Mouse (Mus musculus) neural tube, embryonic 11.5 days (tissue): ENCODE measurements around the gene Ccdc85c. TPM values are rescaled to one million over a fixed set of nuclear protein-coding genes. Genes with fewer than 3 reads are reported as not detected.

Source experiments
- ATAC-seq: fragments of 200-750 bp; cut with Nextera tagmentation; 2 replicates; pipeline ENCODE4 v1.8.0; 2017; ENCODE audit warnings: moderate number of reproducible peaks, mild to moderate bottlenecking, moderate TSS enrichment, moderate library complexity; ENCODE audit not compliant: insufficient read depth, low FRiP score, low TSS enrichment
- DNase-seq: peaks from one replicate; pipeline ENCODE4 v3.0.0-alpha.2; 2015; ENCODE audit warnings: low spot score
- H3K27ac ChIP-seq: fragments of 300-500 bp; sonication (generic); 2 replicates; pipeline ENCODE4 v1.5.1; 2014; ENCODE audit warnings: low read depth, mild to moderate bottlenecking, low read length
- H3K27me3 ChIP-seq: fragments of 300-500 bp; sonication (generic); 2 replicates; pipeline ENCODE4 v1.6.1; 2014; ENCODE audit warnings: mild to moderate bottlenecking, low read length, mixed read lengths; ENCODE audit not compliant: control insufficient read depth, insufficient read depth
- H3K36me3 ChIP-seq: fragments of 300-500 bp; sonication (generic); 2 replicates; pipeline ENCODE4 v1.6.1; 2014; ENCODE audit warnings: mild to moderate bottlenecking, low read length, moderate library complexity, mixed read lengths; ENCODE audit not compliant: control insufficient read depth, insufficient read depth
- H3K4me1 ChIP-seq: fragments of 300-500 bp; sonication (generic); 2 replicates; pipeline ENCODE4 v1.6.1; 2014; ENCODE audit warnings: low read length, mixed read lengths; ENCODE audit not compliant: control insufficient read depth, insufficient read depth
- H3K4me2 ChIP-seq: fragments of 300-500 bp; sonication (generic); 2 replicates; pipeline ENCODE4 v1.6.1; 2014; ENCODE audit warnings: low read depth, mild to moderate bottlenecking, moderate library complexity
- H3K4me3 ChIP-seq: fragments of 300-500 bp; sonication (generic); 2 replicates; pipeline ENCODE4 v1.5.1; 2014; ENCODE audit warnings: low read depth, low read length
- H3K9ac ChIP-seq: fragments of 300-500 bp; sonication (generic); 2 replicates; pipeline ENCODE4 v1.6.1; 2014; ENCODE audit warnings: mild to moderate bottlenecking, low read length
- H3K9me3 ChIP-seq: fragments of 300-500 bp; sonication (generic); 2 replicates; pipeline ENCODE4 v1.6.1; 2016; ENCODE audit warnings: low read length; ENCODE audit not compliant: control insufficient read depth
- WGBS: fragments of 180-500 bp; shearing (Covaris S2); extraction: QIAGEN DNeasy Blood & Tissue Kit; methylation state at CpG from one replicate; pipeline ENCODE4 v1.1.7; 2014; 5-methylcytosine and 5-hydroxymethylcytosine counted together
- polyA plus RNA-seq: library from polyadenylated mRNA; unstranded; fragments of >200 nt; fragmentation: Nextera tagmentation; extraction: Ambion mirVana; gene quantifications from 2 replicates; pipeline ENCODE4 v1.2.1, GENCODE M21; 2014

Gene Ccdc85c
- polyA plus RNA-seq, 1 experiment from 2014 or later, result 20.3 TPM

- no peaks in the 10 kb centered on the region for H3K27me3 ChIP-seq
- ATAC-seq, result no peak
- H3K36me3 ChIP-seq, result no peaks in the 10 kb centered on the region
- H3K27ac ChIP-seq, result no peak overlapping the region
- H3K4me2 ChIP-seq, result no peak overlapping the region
- no peak overlapping the region for H3K4me3 ChIP-seq
- H3K9ac ChIP-seq, result no peak overlapping the region
- DNase-seq, result no peak
- 89% methylated on average over 6 of the region's 6 CpGs for WGBS
- no peaks in the 10 kb centered on the region for H3K9me3 ChIP-seq
- H3K4me1 ChIP-seq, result peaks cover 27% of the 10 kb centered on the region
Observed at GRCm38 (mm10) chr12:108233736-108234135, 41.5 kb downstream of the Ccdc85c start.

- Histone ChIP-seq H3K27ac (no peak overlapping the region), H3K36me3 (no peaks in the 10 kb centered on the region), H3K4me3 (no peak overlapping the region), H3K4me1 (peaks cover 23% of the 10 kb centered on the region), H3K27me3 (no peaks in the 10 kb centered on the region), H3K9ac (no peak overlapping the region), H3K9me3 (no peaks in the 10 kb centered on the region), H3K4me2 (no peak overlapping the region)
- DNase-seq, result no peak
- no peak for ATAC-seq
- 33% methylated on average over 9 of the region's 9 CpGs for whole genome bisulfite sequencing
Observed at GRCm38 (mm10) chr12:108231901-108232300, 43.3 kb downstream of the Ccdc85c start.

GRCm38 (mm10) chr12:108230821-108231794 is 44.1 kb downstream of the Ccdc85c start:
- H3K4me3 ChIP-seq, result no peak overlapping the region
- H3K9ac ChIP-seq, result no peak overlapping the region
- ATAC-seq (no peak), DNase-seq (no peak)
- H3K4me1 ChIP-seq, result peaks cover 30% of the 10 kb centered on the region
- H3K27ac ChIP-seq, result no peak overlapping the region
- no peaks in the 10 kb centered on the region for H3K27me3 ChIP-seq
- no peaks in the 10 kb centered on the region for H3K36me3 ChIP-seq
- H3K4me2 ChIP-seq, result no peak overlapping the region
- WGBS, result 68% methylated on average over 15 of the region's 18 CpGs
- H3K9me3 ChIP-seq, result no peaks in the 10 kb centered on the region

- Histone ChIP-seq H3K9me3 (no peaks in the 10 kb centered on the region), H3K4me3 (no peak overlapping the region), H3K4me2 (no peak overlapping the region), H3K36me3 (no peaks in the 10 kb centered on the region), H3K27ac (no peak overlapping the region), H3K27me3 (no peaks in the 10 kb centered on the region), H3K9ac (no peak overlapping the region), H3K4me1 (peaks cover 33% of the 10 kb centered on the region)
- DNase-seq, result no peak
- 73% methylated on average over 12 of the region's 12 CpGs for WGBS
- ATAC-seq, result no peak
Observed at GRCm38 (mm10) chr12:108230077-108230476, 45.1 kb downstream of the Ccdc85c start.

GRCm38 (mm10) chr12:108227527-108227926 is 47.7 kb downstream of the Ccdc85c start:
- Histone ChIP-seq H3K4me1 (peaks cover 42% of the 10 kb centered on the region), H3K36me3 (no peaks in the 10 kb centered on the region), H3K4me2 (no peak overlapping the region), H3K9me3 (no peaks in the 10 kb centered on the region), H3K9ac (no peak overlapping the region), H3K27me3 (no peaks in the 10 kb centered on the region), H3K4me3 (no peak overlapping the region), H3K27ac (no peak overlapping the region)
- 81% methylated on average over 16 of the region's 16 CpGs for WGBS
- ATAC-seq (no peak), DNase-seq (no peak)

GRCm38 (mm10) chr12:108226941-108227340 is 48.3 kb downstream of the Ccdc85c start:
- DNase-seq, result no peak
- Histone ChIP-seq H3K27me3 (no peaks in the 10 kb centered on the region), H3K36me3 (no peaks in the 10 kb centered on the region), H3K9me3 (no peaks in the 10 kb centered on the region), H3K9ac (no peak overlapping the region; the same call in 1 of the 2 replicates), H3K4me1 (peaks cover 38% of the 10 kb centered on the region), H3K4me3 (no peak overlapping the region), H3K27ac (no peak overlapping the region), H3K4me2 (no peak overlapping the region)
- WGBS, result 83% methylated on average over 12 of the region's 12 CpGs
- ATAC-seq, result no peak

- Histone ChIP-seq H3K4me3 (no peak overlapping the region), H3K27ac (no peak overlapping the region), H3K36me3 (no peaks in the 10 kb centered on the region), H3K9me3 (no peaks in the 10 kb centered on the region), H3K4me1 (peaks cover 36% of the 10 kb centered on the region), H3K27me3 (no peaks in the 10 kb centered on the region), H3K4me2 (no peak overlapping the region), H3K9ac (no peak overlapping the region)
- ATAC-seq (no peak), DNase-seq (no peak)
- WGBS, result 88% methylated on average over 13 of the region's 13 CpGs
Observed at GRCm38 (mm10) chr12:108226216-108226615, 49.0 kb downstream of the Ccdc85c start.

GRCm38 (mm10) chr12:108225781-108226180 is 49.4 kb downstream of the Ccdc85c start:
- no peak overlapping the region for H3K27ac ChIP-seq

GRCm38 (mm10) chr12:108223357-108223756 is 51.9 kb downstream of the Ccdc85c start:
- H3K4me1 ChIP-seq, result peaks cover 52% of the 10 kb centered on the region
- DNase-seq (no peak), ATAC-seq (no peak)
- no peaks in the 10 kb centered on the region for H3K27me3 ChIP-seq
- no peaks in the 10 kb centered on the region for H3K36me3 ChIP-seq
- H3K4me2 ChIP-seq, result no peak overlapping the region
- H3K27ac ChIP-seq, result no peak overlapping the region
- no peak overlapping the region for H3K4me3 ChIP-seq
- H3K9me3 ChIP-seq, result no peaks in the 10 kb centered on the region
- whole genome bisulfite sequencing, result 45% methylated on average over 6 of the region's 8 CpGs
- H3K9ac ChIP-seq, result no peak overlapping the region

More at GRCm38 (mm10) chr12:108225781-108226180, 49.4 kb downstream of the Ccdc85c start:
- 79% methylated on average over 7 of the region's 7 CpGs for WGBS
- H3K36me3 ChIP-seq, result no peaks in the 10 kb centered on the region
- no peak for ATAC-seq
- H3K27me3 ChIP-seq, result no peaks in the 10 kb centered on the region
- no peak overlapping the region for H3K9ac ChIP-seq
- no peak overlapping the region for H3K4me3 ChIP-seq
- DNase-seq, result no peak
- peaks cover 34% of the 10 kb centered on the region for H3K4me1 ChIP-seq
- no peaks in the 10 kb centered on the region for H3K9me3 ChIP-seq
- no peak overlapping the region for H3K4me2 ChIP-seq
